Mouse (Mus musculus) kidney, postnatal 14 days (tissue): ENCODE data around the gene Pan3.

Source experiments
- DNase-seq: peaks from one replicate; pipeline ENCODE4 v3.0.0; 2022; ENCODE audit warnings: mixed read lengths

The Pan3 gene

GRCm38 (mm10) chr5:147429535-147430305 lies at the start of gene Pan3:
Pan3 (plus strand) TSS chr5:147430161.
- DNase-seq: peak; percentile 97

- no peak for DNase-seq
Measured at GRCm38 (mm10) chr5:147381396-147381795, 48.6 kb upstream of the Pan3 start.

- no peak for DNase-seq
Measured at GRCm38 (mm10) chr5:147386865-147387264, 43.1 kb upstream of the Pan3 start.

- DNase-seq: no peak
Measured at GRCm38 (mm10) chr5:147388376-147389008, 41.5 kb upstream of the Pan3 start.

GRCm38 (mm10) chr5:147389052-147389451 lies 40.9 kb upstream of the Pan3 start:
- DNase-seq: no peak

- no peak for DNase-seq
Measured at GRCm38 (mm10) chr5:147390772-147391171, 39.2 kb upstream of the Pan3 start.

GRCm38 (mm10) chr5:147392667-147393213 lies 37.2 kb upstream of the Pan3 start:
- DNase-seq: no peak

- no peak for DNase-seq
Measured at GRCm38 (mm10) chr5:147395050-147395449, 34.9 kb upstream of the Pan3 start.

- DNase-seq: peak; percentile 53
Measured at GRCm38 (mm10) chr5:147399843-147400504, 30.0 kb upstream of the Pan3 start, which contains the start of gene Flt3. Flt3 (minus strand) TSS chr5:147400489.

- no peak for DNase-seq
Measured at GRCm38 (mm10) chr5:147400505-147400979, 29.4 kb upstream of the Pan3 start.

GRCm38 (mm10) chr5:147401024-147401423 lies 28.9 kb upstream of the Pan3 start:
- DNase-seq: no peak

- peak; percentile 53 for DNase-seq
Measured at GRCm38 (mm10) chr5:147402505-147402904, 27.5 kb upstream of the Pan3 start.

- no peak for DNase-seq
Measured at GRCm38 (mm10) chr5:147406135-147406534, 23.8 kb upstream of the Pan3 start.

- no peak for DNase-seq
Measured at GRCm38 (mm10) chr5:147408731-147409130, 21.2 kb upstream of the Pan3 start.

GRCm38 (mm10) chr5:147410585-147410984 lies 19.4 kb upstream of the Pan3 start:
- no peak for DNase-seq

GRCm38 (mm10) chr5:147417986-147418385 lies 12.0 kb upstream of the Pan3 start:
- no peak for DNase-seq

GRCm38 (mm10) chr5:147418394-147419121 lies 11.4 kb upstream of the Pan3 start:
- peak; percentile 41 for DNase-seq

GRCm38 (mm10) chr5:147423612-147424011 lies 6.3 kb upstream of the Pan3 start:
- DNase-seq: no peak

GRCm38 (mm10) chr5:147426048-147426805 lies 3.7 kb upstream of the Pan3 start:
- no peak for DNase-seq

GRCm38 (mm10) chr5:147430361-147430935 lies 487 bp downstream of the Pan3 start:
- DNase-seq: peak; percentile 59
